Mouse (Mus musculus) heart, embryonic 15.5 days (tissue): ENCODE data around the gene Pex19. TPM values are rescaled to one million over a fixed set of nuclear protein-coding genes. Genes with fewer than 3 reads are reported as not detected.
A peak's percentile ranks its signal among the peaks of the same experiment; 100 is the strongest.

ENCODE experiments used
- ATAC-seq: fragments of 200-750 bp; cut with Nextera tagmentation; replicated peaks from 2 replicates; pipeline ENCODE4 v1.8.0; 2017; ENCODE audit warnings: low read depth, moderate TSS enrichment; ENCODE audit not compliant: insufficient number of reproducible peaks, insufficient read depth, low FRiP score
- H3K27ac ChIP-seq: fragments of 300-500 bp; sonication (generic); 2 replicates; pipeline ENCODE4 v1.5.1; 2015; ENCODE audit warnings: mild to moderate bottlenecking, inconsistent platforms
- H3K27me3 ChIP-seq: fragments of 300-500 bp; sonication (generic); 2 replicates; pipeline ENCODE4 v1.6.1; 2015; ENCODE audit warnings: inconsistent platforms
- H3K36me3 ChIP-seq: fragments of 300-500 bp; sonication (generic); 2 replicates; pipeline ENCODE4 v1.6.1; 2015; ENCODE audit warnings: mild to moderate bottlenecking, inconsistent platforms
- H3K4me1 ChIP-seq: fragments of 300-500 bp; sonication (generic); replicated peaks from 2 replicates; pipeline ENCODE4 v1.6.1; 2015; ENCODE audit warnings: inconsistent platforms
- H3K4me2 ChIP-seq: fragments of 300-500 bp; sonication (generic); 2 replicates; pipeline ENCODE4 v1.6.1; 2015; ENCODE audit warnings: inconsistent platforms, mild to moderate bottlenecking, moderate library complexity
- H3K4me3 ChIP-seq: fragments of 300-500 bp; sonication (generic); 2 replicates; pipeline ENCODE4 v1.5.1; 2015; ENCODE audit warnings: mild to moderate bottlenecking, inconsistent platforms
- H3K9ac ChIP-seq: fragments of 300-500 bp; sonication (generic); 2 replicates; pipeline ENCODE4 v1.6.1; 2015; ENCODE audit warnings: mild to moderate bottlenecking, inconsistent platforms
- H3K9me3 ChIP-seq: fragments of 300-500 bp; sonication (generic); replicated peaks from 2 replicates; pipeline ENCODE4 v1.6.1; 2016; ENCODE audit warnings: inconsistent platforms
- WGBS: fragments of 180-500 bp; shearing (Covaris S2); methylation state at CpG from one replicate; pipeline ENCODE4 v1.1.7; 2015; ENCODE audit warnings: mixed read lengths; 5-methylcytosine and 5-hydroxymethylcytosine counted together
- polyA plus RNA-seq: library from polyadenylated mRNA; unstranded; fragments of >200 nt; fragmentation: Nextera tagmentation; extraction: Ambion mirVana; gene quantifications from 2 replicates; pipeline ENCODE4 v1.2.1, GENCODE M21; 2015

The Pex19 gene
- polyA plus RNA-seq, 1 experiment from 2014 or later = 124 TPM

DNA sequence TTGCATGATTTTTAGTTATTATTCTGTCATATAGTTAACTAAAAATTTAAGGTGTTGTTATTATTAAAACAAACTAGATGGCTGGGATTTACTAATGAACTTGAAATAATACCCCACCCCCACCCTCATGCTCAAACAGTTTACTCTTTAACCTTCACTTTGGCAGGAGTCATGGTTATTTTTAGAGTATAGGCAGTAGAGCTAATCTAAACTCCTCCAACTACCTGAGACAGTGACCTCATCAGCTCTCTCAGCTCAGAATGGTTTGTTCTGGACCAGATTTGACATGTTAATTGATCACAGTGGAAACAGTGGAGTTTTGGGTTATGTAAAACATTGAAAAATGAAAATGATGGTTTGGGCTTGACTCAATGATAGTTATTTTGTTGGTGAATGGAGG, 34.0 kb downstream of the Pex19 start:
- 0 out of 2 replicates have a peak, but pooled peaks have one; percentile 55 for ATAC-seq
- H3K9me3 ChIP-seq = no peaks in the 10 kb centered on the region
- peak overlapping the region; percentile 67 for H3K27ac ChIP-seq
- no peak overlapping the region for H3K4me3 ChIP-seq
- peaks cover 12% of the 10 kb centered on the region for H3K36me3 ChIP-seq
- H3K9ac ChIP-seq = no peak overlapping the region
- H3K27me3 ChIP-seq = no peaks in the 10 kb centered on the region
- H3K4me1 ChIP-seq = peaks cover 31% of the 10 kb centered on the region
- peak overlapping the region; percentile 32; the same call in 1 of the 2 replicates for H3K4me2 ChIP-seq

- WGBS = 88% methylated on average over 1 of the region's 1 CpGs
Observed at GRCm38 (mm10) chr1:172162009-172162408, 35.5 kb downstream of the Pex19 start.

DNA sequence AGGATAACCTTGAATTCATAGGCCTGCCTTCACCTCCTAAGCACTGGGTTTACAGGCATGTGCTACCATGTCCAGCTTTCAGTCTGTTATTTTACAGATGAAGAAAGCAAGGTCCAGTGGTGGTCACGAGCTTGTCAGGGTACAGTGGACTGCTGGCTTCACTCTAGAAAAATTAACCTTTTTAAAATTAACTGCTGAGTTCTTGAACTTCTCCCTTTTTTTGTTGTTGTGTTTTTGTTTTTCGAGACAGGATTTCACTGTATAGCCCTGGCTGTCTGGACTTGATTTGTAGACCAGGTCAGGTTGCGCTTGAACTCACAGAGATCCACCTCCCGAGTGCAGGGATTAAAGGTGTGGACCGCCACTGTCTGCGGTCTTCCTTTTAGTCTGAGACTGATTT, 36.4 kb downstream of the Pex19 start:
- no peak overlapping the region for H3K27ac ChIP-seq
- 87% methylated on average over 6 of the region's 6 CpGs for WGBS
- peaks cover 31% of the 10 kb centered on the region for H3K4me1 ChIP-seq
- no peak overlapping the region for H3K4me2 ChIP-seq
- H3K36me3 ChIP-seq = peaks cover 26% of the 10 kb centered on the region
- no peak overlapping the region for H3K4me3 ChIP-seq
- no peak overlapping the region for H3K9ac ChIP-seq
- ATAC-seq = no peak
- no peaks in the 10 kb centered on the region for H3K27me3 ChIP-seq
- no peaks in the 10 kb centered on the region for H3K9me3 ChIP-seq

More at GRCm38 (mm10) chr1:172162009-172162408, 35.5 kb downstream of the Pex19 start:
- no peak overlapping the region for H3K9ac ChIP-seq
- H3K4me2 ChIP-seq = no peak overlapping the region
- no peaks in the 10 kb centered on the region for H3K27me3 ChIP-seq
- H3K36me3 ChIP-seq = peaks cover 16% of the 10 kb centered on the region
- peaks cover 31% of the 10 kb centered on the region for H3K4me1 ChIP-seq
- H3K4me3 ChIP-seq = no peak overlapping the region
- ATAC-seq = no peak
- H3K27ac ChIP-seq = no peak overlapping the region
- H3K9me3 ChIP-seq = no peaks in the 10 kb centered on the region

DNA sequence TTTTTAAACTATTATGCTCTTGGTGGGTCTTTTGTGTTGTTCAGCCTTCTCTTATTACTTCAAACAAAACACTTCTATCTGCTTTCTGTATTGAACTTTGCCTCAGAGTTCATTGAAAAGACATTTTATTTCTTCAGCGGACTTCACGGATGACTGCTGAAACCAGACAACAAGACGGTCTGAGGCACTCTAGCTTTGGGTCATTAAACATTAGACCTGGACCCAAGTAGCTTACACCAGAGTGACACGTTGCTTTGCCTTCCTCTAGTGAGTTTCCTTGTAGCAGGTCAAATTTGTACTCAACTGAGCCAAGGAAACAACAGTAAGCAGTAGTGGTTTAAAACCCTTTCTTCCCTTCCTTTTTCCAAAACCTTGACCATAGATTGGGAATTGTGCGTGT, 41.4 kb downstream of the Pex19 start:
- Histone ChIP-seq H3K9me3 (no peaks in the 10 kb centered on the region), H3K9ac (no peak overlapping the region), H3K27me3 (no peaks in the 10 kb centered on the region), H3K4me1 (0 out of 2 replicates have a peak, but pooled peaks cover 8% of the 10 kb centered on the region), H3K27ac (no peak overlapping the region), H3K4me2 (no peak overlapping the region), H3K36me3 (peaks cover 64% of the 10 kb centered on the region), H3K4me3 (no peak overlapping the region)
- WGBS = 91% methylated on average over 5 of the region's 5 CpGs
- ATAC-seq = no peak

- no peak overlapping the region for H3K27ac ChIP-seq
- peaks cover 80% of the 10 kb centered on the region for H3K36me3 ChIP-seq
- ATAC-seq = no peak
- H3K4me1 ChIP-seq = peaks cover 6% of the 10 kb centered on the region; the same call in 1 of the 2 replicates
- no peak overlapping the region for H3K9ac ChIP-seq
- WGBS = 90% methylated on average over 5 of the region's 5 CpGs
- H3K4me3 ChIP-seq = no peak overlapping the region
- no peak overlapping the region for H3K4me2 ChIP-seq
- H3K27me3 ChIP-seq = no peaks in the 10 kb centered on the region
- H3K9me3 ChIP-seq = no peaks in the 10 kb centered on the region
Observed at GRCm38 (mm10) chr1:172169809-172170208, 43.3 kb downstream of the Pex19 start.

- Histone ChIP-seq H3K27me3 (no peaks in the 10 kb centered on the region), H3K4me2 (no peak overlapping the region), H3K27ac (no peak overlapping the region), H3K4me3 (no peak overlapping the region), H3K9me3 (no peaks in the 10 kb centered on the region), H3K36me3 (peaks cover 76% of the 10 kb centered on the region), H3K4me1 (peaks cover 7% of the 10 kb centered on the region; the same call in 1 of the 2 replicates), H3K9ac (no peak overlapping the region)
- 93% methylated on average over 21 of the region's 21 CpGs for WGBS
- no peak for ATAC-seq
Observed at GRCm38 (mm10) chr1:172172381-172172780, 45.8 kb downstream of the Pex19 start.

- peaks cover 7% of the 10 kb centered on the region; the same call in 1 of the 2 replicates for H3K4me1 ChIP-seq
- no peaks in the 10 kb centered on the region for H3K9me3 ChIP-seq
- H3K4me3 ChIP-seq = no peak overlapping the region
- peaks cover 73% of the 10 kb centered on the region for H3K36me3 ChIP-seq
- no peak overlapping the region for H3K4me2 ChIP-seq
- WGBS = 79% methylated on average over 5 of the region's 5 CpGs
- H3K27ac ChIP-seq = no peak overlapping the region
- no peaks in the 10 kb centered on the region for H3K27me3 ChIP-seq
- no peak overlapping the region for H3K9ac ChIP-seq
- no peak for ATAC-seq
Observed at GRCm38 (mm10) chr1:172173181-172173580, 46.6 kb downstream of the Pex19 start.

- Histone ChIP-seq H3K27ac (no peak overlapping the region), H3K36me3 (peaks cover 73% of the 10 kb centered on the region), H3K27me3 (no peaks in the 10 kb centered on the region), H3K9ac (no peak overlapping the region), H3K4me2 (no peak overlapping the region), H3K4me1 (peaks cover 7% of the 10 kb centered on the region; the same call in 1 of the 2 replicates), H3K9me3 (no peaks in the 10 kb centered on the region), H3K4me3 (no peak overlapping the region)
- ATAC-seq = no peak
- WGBS = 89% methylated on average over 7 of the region's 7 CpGs
Observed at GRCm38 (mm10) chr1:172177791-172178190, 51.2 kb downstream of the Pex19 start.

DNA sequence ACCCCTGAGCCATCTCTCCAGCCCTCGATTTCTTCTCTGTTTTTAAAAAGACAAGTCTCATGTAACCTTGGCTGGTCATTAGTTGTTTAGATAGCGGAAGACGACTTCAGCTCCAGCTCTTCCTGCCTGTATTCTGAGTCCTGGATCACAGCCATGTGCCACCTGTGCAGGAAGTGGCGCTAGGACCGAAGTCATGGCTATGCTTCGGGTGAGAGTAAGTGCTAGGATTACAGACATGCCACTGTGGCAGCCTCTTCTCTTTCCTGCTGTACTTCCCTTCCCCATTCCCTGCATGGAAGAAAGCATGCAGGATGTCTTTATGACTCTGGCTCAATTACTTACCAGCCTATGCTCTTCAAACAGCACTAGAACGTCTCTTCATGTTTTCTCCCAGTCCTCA, 52.5 kb downstream of the Pex19 start:
- H3K4me3 ChIP-seq = no peak overlapping the region
- H3K36me3 ChIP-seq = peaks cover 66% of the 10 kb centered on the region
- H3K9ac ChIP-seq = no peak overlapping the region
- H3K9me3 ChIP-seq = no peaks in the 10 kb centered on the region
- peaks cover 4% of the 10 kb centered on the region; the same call in 1 of the 2 replicates for H3K4me1 ChIP-seq
- H3K4me2 ChIP-seq = no peak overlapping the region
- no peak overlapping the region for H3K27ac ChIP-seq
- no peaks in the 10 kb centered on the region for H3K27me3 ChIP-seq
- no peak for ATAC-seq
- 54% methylated on average over 7 of the region's 7 CpGs for WGBS

DNA sequence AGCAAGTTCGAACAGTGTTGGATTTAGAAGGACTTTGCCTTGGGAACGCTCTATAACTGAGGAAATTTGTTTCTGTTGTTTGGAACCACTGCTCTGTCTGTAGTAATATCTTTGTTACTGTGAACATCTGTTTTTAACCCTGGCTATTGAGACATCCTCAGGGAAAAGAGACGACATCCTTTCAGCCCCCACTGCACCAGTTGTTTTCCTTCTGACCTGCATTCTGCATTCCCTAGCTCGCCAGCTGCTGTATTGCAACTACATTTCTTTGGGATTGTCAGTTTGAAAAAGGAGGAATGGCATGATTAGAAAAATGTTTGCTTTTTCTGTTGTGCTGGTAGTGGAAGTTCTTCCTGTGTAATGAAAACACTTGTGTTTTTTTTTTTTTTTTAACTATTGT, 54.3 kb downstream of the Pex19 start:
- Histone ChIP-seq H3K36me3 (peaks cover 61% of the 10 kb centered on the region), H3K9me3 (no peaks in the 10 kb centered on the region), H3K4me1 (no peaks in the 10 kb centered on the region; the same call in 1 of the 2 replicates), H3K4me2 (no peak overlapping the region), H3K27ac (no peak overlapping the region), H3K9ac (no peak overlapping the region), H3K4me3 (no peak overlapping the region), H3K27me3 (no peaks in the 10 kb centered on the region)
- no peak for ATAC-seq
- 64% methylated on average over 4 of the region's 4 CpGs for WGBS

GRCm38 (mm10) chr1:172181777-172182176, 55.2 kb downstream of the Pex19 start:
- Histone ChIP-seq H3K9me3 (no peaks in the 10 kb centered on the region), H3K4me2 (no peak overlapping the region), H3K4me1 (no peaks in the 10 kb centered on the region; the same call in 1 of the 2 replicates), H3K4me3 (no peak overlapping the region), H3K9ac (no peak overlapping the region), H3K36me3 (peaks cover 60% of the 10 kb centered on the region), H3K27ac (no peak overlapping the region), H3K27me3 (no peaks in the 10 kb centered on the region)
- WGBS = 91% methylated on average over 3 of the region's 3 CpGs
- no peak for ATAC-seq

GRCm38 (mm10) chr1:172183056-172183455, 56.5 kb downstream of the Pex19 start:
- no peak overlapping the region for H3K27ac ChIP-seq
- no peak overlapping the region for H3K4me3 ChIP-seq
- no peaks in the 10 kb centered on the region for H3K27me3 ChIP-seq
- peaks cover 68% of the 10 kb centered on the region for H3K36me3 ChIP-seq
- H3K9me3 ChIP-seq = no peaks in the 10 kb centered on the region
- no peak overlapping the region for H3K4me2 ChIP-seq
- H3K9ac ChIP-seq = no peak overlapping the region
- no peak for ATAC-seq
- 90% methylated on average over 6 of the region's 6 CpGs for WGBS
- no peaks in the 10 kb centered on the region; the same call in 1 of the 2 replicates for H3K4me1 ChIP-seq
